Mouse (Mus musculus) G1E-ER4 (cell line): Measurements from ENCODE around the gene Spata31d1a. TPM values are rescaled to one million over a fixed set of nuclear protein-coding genes. Genes with fewer than 3 reads are reported as not detected.

Experiments
- GATA1 ChIP-seq: IDR thresholded peaks from one replicate; pipeline ENCODE4 v1.8.0; 2012; ENCODE audit warnings: low read length, inconsistent platforms
- polyA plus RNA-seq: library from polyadenylated mRNA; stranded (reverse); fragments of >175 nt; gene quantifications from 2 replicates; pipeline ENCODE4 v1.2.3, GENCODE M21; 2012

Spata31d1a gene
- polyA plus RNA-seq, 1 experiment = not detected

DNA sequence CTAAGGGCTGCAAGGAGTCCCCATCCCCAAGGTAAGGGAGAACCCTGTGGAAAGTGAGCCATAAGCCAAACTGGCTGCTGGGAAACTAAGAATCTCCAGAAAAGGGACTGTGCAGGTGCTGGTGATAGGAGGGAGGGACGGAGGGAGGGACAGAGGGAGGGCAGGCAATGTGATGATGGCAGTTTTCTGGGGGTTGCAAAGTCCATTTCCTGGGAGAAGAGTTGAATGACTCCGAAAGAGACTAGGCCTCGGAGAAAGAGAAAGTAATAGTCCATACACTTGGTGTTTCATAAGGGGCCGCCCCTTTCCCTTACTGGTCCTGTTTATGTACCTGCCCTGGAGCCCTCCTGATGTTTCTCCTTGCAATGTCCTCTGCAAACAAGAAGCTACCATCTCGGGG lies 55.7 kb downstream of the Spata31d1a start:
- no peak for TF ChIP-seq GATA1

DNA sequence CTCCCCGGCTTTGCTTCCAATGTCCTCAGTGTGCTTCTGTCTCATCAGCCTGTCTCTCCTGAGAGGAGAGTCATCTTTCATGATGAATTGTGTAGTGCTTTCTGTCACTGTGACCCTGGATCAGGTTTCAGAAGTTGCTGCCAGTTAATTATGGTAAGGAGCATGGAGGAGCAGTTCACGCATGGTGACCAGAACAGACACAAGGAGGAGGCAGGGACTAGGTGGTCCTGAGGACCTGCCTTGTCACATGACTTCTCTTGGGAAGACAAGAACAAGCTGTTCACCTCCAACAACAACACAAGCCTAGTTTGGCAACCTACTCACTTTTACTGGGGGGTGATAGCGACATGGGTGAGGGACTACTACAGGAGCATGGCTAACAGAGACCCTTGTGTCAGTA lies 57.0 kb downstream of the Spata31d1a start:
- TF ChIP-seq GATA1 = no peak

DNA sequence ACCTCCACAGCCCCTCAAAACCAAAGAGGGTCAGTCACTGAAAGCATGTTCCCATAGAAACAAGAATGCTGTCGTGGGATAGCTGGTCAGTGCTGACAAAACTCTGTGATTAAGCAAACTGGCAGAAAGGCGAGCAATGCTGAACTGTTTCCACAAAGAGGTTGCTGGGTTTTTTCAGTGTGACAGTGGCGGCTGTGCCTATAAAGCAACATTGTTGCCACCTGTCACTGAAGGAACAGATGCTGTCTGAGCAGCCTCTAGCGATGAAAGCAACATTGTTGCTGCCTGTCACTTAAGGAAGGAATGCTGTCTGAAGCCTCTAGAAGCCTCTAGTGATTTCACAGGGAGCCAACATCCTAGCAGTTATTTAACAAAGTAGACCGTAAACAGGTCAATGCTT lies 57.5 kb downstream of the Spata31d1a start:
- no peak for TF ChIP-seq GATA1

Other genes with a start within 250 kb of the Spata31d1a start
- gene Agtpbp1, start 125.1 kb downstream of the Spata31d1a start, polyA plus RNA-seq = 5.1 and 6.0 TPM in 2 replicates
- gene Naa35, start 125.1 kb downstream of the Spata31d1a start, polyA plus RNA-seq = 7.7 and 8.3 TPM in 2 replicates
- 24.8 and 27.6 TPM in 2 replicates for gene Golm1, start 34.5 kb downstream of the Spata31d1a start, polyA plus RNA-seq
- gene 4921517D22Rik, start 16.2 kb downstream of the Spata31d1a start, polyA plus RNA-seq = not detected in 2 replicates
- not detected in 2 replicates for gene Spata31d1b, start 2.0 kb upstream of the Spata31d1a start, polyA plus RNA-seq
- gene Spata31d1d, start 21.4 kb upstream of the Spata31d1a start, polyA plus RNA-seq = not detected in 2 replicates
- not detected in 2 replicates for gene 1700014D04Rik, start 36.4 kb upstream of the Spata31d1a start, polyA plus RNA-seq
- 62.1 and 85.1 TPM in 2 replicates for gene Isca1, start 59.5 kb upstream of the Spata31d1a start, polyA plus RNA-seq
- 17.3 and 46.2 TPM in 2 replicates for gene Gm49354, start 71.9 kb upstream of the Spata31d1a start, polyA plus RNA-seq
- 51.6 and 70.9 TPM in 2 replicates for gene Tut7, start 112.8 kb upstream of the Spata31d1a start, polyA plus RNA-seq